Mouse (Mus musculus) adrenal gland, postnatal 10 days (tissue): Measurements from ENCODE around the gene Fkbp2. TPM values are rescaled to one million over a fixed set of nuclear protein-coding genes. Genes with fewer than 3 reads are reported as not detected.
"Not testable (repeated sequence)": the region's sequence is repeated elsewhere in the genome, so short reads cannot be mapped to it uniquely, and the experiment has no call there.

Experiments
- DNase-seq: peaks from one replicate; pipeline ENCODE4 v3.0.0; 2021; ENCODE audit warnings: mixed read lengths
- total RNA-seq, 2 experiments: library from RNA; stranded (reverse); gene quantifications; 2 replicates each; pipeline ENCODE4 v1.2.3; 2021

The Fkbp2 gene
- total RNA-seq, 2 experiments from 2014 or later, result 70.7 to 71.4 TPM

DNA sequence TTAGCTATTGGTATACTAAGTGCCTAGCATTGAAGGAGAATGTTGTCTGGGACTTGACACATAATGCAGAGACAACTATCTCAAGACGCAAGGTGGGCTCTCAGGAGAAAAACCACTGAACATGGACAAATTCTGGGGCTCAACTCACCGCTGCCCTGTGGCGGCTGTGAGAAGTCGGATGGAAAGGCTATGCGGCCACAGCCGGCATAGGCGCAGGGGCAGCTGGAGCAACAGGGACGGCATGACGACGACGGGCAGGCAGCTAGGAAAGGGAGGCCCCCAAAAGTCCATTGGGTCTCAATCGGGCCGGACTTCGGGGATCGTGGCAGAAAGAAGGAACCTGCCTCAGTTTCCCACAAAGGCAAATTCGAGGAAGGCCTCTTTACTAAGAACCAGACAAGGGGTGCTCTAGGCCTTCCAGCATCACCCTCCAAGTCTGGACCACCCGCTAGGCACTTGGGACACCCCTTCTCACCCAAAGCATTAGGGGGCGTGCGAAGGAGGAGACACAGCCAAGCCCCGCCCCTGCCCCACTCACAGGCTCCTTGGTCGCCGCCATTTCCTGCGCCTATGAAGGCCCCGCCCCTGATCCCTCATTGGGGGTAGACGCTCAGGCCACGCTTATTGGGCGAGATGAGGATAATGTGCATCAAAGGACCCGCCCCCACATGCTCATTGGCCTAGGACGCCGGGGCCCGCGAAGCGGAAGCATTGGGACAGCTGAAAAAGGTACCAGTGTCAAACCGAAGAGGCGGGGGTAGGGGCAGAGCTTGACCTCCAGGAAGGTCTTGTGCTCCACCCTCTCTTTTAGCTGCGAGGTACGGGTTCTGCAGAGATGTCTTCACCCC lies 11.9 kb upstream of the Fkbp2 start, which contains the start of gene Dnajc4:
TSS of gene Dnajc4 (minus strand) at position 562 of the 848 bp plus-strand sequence.
- peak; percentile 97 for DNase-seq

DNA sequence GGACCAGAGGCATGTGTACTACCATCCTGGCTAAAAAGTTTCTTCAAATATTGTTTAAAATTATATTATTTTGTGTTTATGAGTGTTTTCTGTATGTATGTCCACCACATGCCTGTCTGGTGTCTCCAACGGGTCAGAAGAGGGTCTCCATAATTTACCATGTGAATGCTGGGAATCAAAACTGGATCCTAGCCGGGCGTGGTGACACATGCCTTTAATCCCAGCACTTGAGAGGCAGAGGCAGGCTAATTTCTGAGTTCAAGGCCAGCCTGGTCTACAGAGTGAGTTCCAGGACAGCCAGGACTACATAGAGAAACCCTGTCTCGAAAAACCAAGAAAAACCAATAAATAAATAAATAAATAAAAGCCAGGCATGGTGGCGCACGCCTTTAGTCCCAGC lies 10.9 kb upstream of the Fkbp2 start:
- DNase-seq, result not testable (repeated sequence)

DNA sequence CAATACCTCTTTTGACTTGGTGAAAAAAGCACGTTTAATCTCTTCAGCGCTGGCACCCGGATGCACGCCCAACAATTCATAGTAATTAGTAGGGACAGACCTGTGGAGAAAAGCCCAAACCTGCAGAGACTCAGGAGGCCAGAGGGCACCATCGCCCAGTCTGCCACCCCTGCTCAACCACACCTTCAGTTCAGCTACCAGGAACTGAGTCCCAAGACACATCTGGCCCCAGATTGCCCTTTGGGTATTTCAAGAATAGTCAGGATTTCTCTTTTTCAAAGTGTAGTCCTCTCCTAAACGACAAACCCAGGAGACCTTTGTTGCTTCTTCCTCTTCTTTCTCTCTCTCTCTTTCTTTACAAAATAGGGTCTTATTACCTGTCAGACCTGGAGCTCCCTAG lies 10.4 kb upstream of the Fkbp2 start:
- DNase-seq, result no peak

DNA sequence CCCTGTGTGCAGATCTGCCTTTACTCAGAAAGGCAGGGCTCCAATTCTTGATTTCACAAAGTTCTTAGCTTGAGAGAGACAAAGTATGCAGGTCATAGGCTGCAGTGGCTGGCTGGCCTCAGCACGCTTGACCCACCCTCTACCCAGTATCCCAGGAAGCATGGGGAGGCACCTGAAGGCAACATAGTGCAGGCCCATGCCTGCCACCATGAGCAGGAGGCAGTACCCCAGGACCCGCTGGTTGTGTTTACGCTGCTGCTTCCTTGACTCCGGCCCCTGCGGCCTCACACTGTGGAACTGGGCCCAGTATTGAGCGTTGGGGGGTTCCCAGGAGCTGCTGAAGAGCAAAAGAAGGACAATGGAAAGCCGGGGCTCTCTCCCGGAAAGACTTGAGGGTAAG lies 8.9 kb upstream of the Fkbp2 start:
- DNase-seq, result no peak

DNA sequence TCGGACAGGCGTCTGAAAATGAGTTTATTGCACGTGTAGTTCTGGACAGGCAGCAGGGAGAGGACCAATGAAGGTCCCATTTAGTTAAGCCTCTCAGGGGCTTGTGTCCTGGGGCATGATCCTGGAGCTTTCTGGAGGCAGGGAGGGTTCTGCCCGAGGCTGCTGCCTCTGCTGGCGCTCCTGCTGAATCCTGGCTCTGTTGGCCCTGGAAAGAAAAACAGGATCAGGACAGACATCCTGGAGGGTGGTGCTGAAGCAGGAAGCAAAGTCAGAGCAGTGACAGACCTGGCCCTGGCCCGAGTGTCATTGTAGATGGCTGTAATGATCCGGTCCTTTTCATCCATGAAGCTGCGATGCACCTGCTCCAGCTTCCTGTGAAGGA lies 7.6 kb upstream of the Fkbp2 start:
- no peak for DNase-seq

DNA sequence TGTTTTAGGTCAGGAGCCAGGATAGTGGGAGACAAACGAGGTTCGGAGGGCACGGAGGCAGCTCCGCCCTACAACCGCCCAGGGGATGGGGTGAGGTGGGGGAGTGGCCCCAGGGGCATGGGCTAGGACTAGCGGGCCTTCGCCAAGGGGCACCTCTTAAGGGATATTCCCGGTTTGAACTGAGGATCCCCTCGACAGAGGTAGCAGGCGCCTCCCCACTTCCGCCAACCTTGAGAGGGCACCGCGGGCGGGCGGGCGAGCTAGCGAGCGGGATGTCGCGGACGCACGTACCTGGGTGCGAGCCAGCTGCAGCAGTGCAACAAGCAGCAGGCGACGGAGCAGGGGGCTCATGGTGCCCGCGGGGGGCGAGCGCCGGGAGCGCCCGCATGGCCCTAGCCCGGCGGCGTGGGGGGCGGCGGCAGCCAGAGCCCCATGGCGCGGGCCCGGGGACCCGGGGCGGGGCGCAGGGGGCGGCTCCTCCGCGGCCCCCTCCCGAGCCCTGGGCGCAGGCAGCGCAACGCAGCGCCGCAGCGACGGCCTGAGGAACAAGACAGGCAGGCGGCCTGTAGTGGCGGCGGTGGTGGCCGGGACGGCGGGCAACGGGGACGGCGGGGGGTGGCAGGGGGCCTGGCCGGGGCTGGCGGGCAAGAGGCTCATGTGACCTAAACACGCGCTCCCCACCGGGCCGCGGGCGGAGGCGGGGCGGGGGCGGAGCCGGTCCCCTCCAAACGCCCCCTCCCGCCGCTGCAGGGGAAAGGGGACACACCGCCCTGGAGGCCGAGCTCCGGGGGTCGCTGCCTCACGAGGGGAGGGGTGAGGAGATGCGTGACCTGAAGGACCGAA lies 7.0 kb upstream of the Fkbp2 start, which contains the start of gene Vegfb:
TSS of gene Vegfb (minus strand) at position 591 of the 843 bp plus-strand sequence.
- peak; percentile 84 for DNase-seq

DNA sequence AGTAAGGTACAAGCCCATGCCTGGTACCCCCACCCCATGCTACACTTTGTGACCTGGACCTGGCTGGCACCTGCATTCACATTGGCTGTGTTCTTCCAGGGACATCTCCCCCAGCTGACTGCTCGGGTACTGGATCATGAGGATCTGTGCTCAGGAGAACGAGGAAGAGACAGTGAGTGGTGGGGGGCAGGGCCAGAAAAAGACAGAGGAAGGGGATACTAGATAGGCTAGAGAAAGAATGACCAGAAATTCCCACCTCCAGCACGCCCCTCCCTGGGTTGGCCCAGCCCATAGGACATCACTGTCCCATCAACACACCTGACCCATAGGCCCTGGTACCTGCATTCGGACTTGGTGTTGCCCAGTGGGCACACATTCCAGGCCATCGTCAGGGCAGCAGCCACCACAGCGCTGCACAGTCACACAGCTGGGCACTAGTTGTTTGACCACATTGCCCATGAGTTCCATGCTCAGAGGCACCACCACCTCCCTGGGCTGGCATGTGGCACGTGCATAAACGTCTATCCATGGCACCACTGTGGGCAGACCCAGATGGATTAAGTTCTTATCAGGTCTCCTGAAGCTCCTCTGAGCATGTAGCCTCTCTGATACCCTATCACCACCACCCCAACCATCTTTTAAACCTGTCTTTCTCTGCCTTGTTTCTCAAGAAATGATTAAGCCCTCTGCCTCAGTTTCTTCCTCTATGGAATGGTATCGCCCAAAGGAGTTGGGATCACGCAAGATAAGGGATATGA lies 5.8 kb upstream of the Fkbp2 start:
- no peak for DNase-seq

DNA sequence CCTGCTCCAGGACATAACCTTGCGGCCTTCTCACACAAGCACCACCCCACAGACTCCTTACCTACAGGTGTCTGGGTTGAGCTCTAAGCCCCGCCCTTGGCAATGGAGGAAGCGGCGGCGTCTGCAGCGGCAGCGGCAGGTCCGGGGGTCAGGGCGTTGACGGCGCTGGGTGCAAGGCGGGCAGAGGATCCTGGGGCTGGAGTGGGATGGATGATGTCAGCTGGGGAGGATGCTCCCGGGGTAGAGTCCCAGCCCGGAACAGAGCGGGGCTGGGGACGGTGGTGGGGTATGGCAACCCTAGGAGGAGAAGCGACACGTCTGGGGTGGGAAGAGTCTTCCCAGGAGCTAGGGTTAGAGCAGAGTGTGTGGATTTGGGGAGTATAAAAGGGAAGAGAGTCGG lies 5.0 kb upstream of the Fkbp2 start:
- no peak for DNase-seq

DNA sequence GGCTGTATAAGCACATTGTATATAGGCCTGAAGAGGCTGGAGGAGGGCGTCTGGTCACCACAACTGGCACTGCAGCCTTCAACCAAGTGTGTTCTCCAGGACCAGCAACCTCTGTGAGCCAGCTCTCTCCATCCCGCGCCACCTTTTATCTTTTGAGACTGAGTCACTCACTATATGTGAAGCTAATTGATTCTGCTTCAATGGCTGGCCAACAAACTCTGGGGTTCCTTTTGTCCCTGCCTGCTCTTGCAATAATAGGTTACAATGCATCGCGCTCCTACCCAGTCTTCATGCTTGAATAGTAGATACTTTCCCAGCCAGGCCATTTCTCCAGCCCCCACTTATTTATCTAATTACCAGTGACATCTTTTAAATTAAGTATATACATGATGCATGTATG lies 3.3 kb upstream of the Fkbp2 start:
- DNase-seq, result no peak

DNA sequence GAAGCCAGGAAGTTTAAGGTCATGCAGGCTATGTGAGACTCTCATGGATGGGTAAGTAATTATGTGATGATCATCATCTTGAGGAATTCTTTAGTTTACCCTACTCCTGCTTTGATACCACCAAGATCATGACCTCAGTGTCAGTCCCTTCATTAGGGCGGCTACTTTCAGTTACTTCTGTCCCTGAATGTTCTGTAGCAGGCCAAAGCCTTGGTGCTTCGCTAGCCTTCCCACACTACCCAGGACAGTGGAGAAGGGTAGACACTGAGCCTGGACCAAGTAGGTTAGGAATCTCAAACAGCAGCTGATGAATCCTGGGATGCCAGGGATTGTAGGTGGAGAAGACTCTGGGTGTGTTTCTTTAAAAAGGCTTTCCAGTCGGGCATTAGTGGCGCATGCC lies 1.2 kb upstream of the Fkbp2 start:
- no peak for DNase-seq

DNA sequence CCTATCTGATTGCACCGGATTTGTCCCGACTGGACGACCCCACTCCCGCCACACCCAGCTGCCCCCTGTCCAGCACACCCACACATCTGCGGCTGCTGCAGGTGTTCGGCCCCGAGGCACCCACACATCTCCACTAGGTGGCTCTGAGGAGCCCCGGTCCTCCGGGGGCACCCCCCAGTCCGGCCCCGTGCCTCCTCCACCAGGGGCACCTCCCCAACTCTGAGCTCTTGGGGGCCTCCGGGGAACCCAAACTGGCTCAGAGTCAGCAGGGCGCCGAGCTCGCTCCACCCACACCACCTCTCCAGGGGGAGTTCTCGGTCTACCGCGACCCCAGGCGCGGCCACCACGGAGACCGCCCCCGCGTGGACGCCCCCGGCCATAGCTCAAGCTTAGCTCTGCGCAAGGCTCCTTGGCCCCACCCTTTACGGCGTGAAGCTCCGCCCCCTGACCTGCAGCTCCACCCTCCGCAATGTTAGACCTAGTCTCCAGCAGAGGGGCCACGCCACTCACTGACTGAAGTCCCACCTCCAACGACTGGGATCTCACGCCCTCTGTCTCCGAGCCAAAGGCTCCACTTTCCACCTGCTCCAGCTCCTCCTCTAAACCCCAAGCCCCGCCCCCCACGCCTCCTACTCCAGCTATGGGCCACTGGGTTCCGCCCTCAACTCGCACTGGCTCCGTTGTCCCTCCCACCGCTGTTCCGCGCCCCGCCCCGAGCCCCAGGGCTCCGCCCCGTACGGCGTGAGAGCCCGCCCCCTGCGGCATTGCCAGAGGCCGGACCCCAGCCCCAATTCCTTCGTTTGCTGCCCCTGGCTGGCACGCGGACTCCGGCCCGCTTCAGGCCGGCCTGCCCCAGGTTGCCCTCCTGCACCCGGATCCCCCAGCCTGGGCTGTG lies 568 bp downstream of the Fkbp2 start:
- peak; percentile 100 for DNase-seq

DNA sequence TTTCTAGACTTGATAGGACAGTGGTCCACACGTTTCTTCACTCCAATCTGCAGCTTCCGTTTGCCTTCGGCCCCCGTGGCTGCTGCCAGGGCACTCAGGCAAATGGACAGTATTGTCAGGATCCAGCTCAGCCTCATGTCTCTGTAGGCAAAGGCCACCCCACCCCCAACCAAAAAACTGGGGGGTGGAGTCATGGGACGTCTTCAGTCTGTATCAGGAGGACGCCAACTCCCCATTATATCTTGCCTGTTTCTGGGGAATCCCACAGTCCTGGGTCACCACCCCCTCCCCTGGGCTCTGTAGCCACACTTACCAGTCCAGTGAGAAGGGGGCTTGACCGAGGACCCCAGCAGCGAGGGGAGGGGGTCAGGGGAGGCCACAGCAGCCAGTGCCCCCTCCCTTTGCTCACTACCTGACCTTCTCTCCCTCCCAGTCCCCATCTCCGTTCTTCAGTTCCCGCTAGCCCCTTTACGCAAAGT lies 1.3 kb downstream of the Fkbp2 start:
- DNase-seq, result peak; percentile 64

DNA sequence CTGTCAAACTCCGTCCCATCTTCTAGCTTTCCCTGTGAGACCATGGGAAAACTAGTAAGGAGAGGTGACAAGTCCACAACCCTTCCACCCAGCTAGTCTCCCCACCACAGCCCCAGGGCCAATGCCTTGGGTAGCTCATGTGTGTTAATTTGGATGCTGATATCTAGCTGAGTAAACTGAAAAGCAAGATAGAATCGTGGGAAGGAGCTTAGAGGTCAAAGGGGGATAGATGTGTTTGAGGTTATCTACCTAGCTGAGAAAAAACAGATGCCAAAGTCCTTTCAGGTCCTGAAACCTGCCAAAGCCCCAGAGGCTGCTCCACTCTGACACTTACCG lies 1.7 kb downstream of the Fkbp2 start:
- no peak for DNase-seq

DNA sequence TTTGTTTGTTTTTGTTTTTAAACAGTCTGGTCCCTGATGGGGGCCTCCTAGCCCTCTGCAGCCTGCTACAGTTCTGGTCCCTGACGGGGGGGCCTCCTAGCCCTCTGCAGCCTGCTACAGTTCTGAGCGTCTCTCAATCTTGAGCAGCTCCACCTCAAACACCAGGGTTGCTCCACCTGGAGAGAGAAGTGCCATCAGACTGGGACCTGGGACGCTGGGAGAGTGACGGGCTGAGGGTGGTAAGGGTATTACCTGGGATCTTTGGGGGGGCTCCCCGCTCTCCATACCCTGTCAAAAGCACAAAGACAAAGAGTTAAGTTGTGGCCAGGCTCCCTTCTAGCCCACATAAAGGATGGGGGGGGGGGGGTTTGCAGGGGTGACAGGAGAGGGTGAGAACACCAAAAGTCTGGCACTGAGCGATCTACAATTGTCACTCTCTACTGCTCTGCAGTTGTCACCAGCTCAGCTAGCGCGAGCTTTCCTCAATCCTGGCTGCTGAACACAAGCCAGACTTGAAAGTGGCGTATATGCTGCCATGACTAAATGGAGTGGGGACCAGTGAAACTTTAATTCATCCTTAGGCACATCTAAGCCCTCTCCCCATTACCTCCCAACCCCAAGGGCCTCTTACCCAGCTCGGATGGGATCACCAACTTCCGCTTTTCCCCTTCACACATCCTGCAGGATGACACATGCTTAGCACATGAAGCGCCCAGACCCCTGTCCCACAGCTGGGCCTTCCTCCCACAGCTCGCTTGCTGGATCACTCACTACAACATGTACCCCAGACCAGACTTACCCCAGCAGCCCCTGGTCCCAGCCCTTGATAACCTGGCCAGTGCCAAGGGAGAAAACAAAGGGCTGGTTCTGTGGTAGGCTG lies 2.3 kb downstream of the Fkbp2 start:
- DNase-seq, result no peak

DNA sequence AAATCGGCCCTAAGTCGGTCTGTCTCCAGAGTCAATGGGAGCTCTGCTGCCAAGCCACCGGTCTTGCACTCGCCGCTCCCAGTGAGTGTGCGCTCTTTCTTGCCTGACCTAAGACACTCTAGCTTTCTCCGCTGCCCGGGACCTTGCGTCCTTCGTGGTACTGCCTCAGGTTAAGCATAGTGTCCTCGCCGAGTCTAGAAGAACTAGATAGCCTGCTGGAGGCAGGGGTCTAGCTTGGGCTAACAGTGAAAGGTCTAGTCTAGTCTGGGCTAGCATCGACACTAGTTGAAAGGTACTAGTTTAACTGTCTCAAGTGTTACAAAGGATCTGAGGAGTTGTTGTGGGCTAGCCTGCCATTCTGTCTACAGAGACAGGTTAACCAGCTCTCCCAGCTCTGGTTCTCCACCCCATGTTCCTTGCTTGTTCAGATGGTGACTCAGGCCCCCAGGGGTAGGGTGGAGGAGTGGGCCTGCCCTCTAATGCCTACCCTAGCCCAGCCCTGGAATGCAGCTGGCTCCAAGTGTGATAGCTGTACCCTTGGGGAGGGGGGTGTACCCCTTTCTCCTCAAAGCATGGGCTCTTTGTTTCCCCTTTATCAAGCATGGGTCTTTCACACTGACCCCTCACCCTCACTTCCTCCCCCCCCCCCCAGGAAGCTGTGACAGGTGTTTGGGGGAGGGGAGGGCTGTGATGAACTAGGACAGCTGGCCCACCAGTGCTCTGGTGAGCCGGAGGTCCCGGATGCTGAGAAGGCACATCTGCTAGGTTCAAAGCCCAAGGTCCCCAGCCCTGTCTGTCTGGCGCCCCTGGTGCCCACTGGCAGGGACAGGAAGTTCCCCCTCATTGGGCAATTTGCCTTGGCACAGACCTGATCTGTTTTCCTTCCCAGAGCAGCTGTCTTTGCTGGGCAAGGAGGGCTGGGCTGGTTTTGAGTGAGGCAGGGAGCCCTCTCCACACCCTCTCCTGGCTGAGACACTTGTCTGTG lies 4.5 kb downstream of the Fkbp2 start, which contains the start of gene Plcb3:
TSS of gene Plcb3 (minus strand) at position 934 of the 985 bp plus-strand sequence.
- DNase-seq, result peak; percentile 84

DNA sequence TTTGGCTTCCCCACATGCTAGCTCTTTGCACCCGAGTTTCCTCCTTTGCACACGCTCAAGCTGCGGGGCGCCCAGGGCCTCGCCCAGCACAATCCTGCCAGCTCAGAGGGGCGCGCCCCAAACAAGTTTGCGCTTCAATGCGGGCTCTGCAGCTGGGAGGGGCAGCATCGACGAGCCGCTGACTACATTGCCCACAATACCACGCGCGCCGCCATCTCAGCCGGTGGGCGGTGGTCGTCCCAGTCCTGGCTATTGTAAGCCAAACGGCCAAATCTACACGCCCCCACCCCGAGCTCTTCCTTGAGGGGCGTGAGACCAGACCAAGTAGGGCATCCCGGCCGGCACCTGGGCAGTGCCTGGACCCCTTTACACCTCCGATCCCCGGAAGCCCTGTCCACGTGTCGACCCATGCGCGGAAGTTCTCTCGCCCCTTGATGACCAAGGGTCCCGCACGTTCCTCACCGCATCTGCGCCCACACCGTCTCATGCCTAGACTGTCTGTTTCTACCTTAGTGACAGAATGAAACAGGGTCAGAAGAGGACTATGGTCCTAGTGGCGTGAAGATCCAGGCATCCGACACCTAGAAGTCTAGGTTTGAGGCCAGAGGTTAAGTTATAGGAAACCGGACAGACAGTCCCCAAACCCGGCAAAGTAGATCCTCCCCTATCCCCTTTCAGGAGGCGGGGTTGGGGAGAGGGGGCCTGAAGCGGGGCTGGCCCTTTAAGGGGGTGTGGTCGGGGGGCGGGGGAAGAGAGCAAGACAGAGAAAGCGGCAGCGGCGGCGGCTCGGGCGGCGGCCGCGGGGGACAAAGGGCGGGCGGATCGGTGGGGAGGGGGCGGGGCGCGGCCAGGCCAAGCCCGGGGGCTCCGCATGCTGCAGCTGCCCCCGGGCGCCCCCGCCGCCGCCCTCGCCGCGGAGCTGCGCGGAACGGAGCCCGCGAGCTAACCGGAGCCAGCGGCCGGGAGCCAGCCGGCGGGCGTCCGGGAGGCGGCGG lies 5.8 kb downstream of the Fkbp2 start, which contains the start of gene Ppp1r14b:
TSS of gene Ppp1r14b (plus strand) at position 758 of the 995 bp plus-strand sequence.
- DNase-seq, result peak; percentile 91

DNA sequence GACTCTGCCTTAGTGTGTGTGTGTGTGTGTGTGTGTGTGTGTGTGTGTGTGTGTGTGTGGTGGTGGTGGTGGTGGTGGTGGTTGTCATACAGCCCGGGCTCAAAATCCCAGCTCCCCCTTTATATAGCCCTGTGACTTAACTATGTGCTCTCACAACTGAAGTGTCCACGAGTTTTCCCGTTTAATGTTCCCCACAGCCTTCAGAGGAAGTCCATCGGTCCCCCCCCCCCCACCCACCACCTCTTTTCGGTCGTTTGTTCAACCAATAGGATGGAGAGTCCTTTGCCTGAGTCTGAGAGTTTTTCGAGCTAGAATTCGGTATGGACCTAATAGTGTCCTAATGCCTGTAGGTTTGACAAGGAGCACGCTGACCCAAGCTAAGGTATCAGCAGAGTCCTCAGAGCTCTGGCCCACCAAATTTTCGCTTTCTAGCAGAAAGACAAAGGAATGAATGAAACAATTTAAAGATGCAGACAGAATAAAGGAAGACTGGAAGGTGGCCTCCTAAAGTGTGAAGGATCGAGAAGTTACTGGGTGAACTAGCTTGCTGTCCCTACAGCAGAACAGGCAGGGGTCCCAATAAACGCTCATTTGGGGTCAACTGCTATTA lies 6.6 kb downstream of the Fkbp2 start:
- no peak for DNase-seq
